Mouse (Mus musculus) ES-E14 (cell line): Measurements from ENCODE around the gene Ece2. TPM values are rescaled to one million over a fixed set of nuclear protein-coding genes. Genes with fewer than 3 reads are reported as not detected.

Source experiments
- DNase-seq: peaks from one replicate; pipeline ENCODE4 v3.0.0-alpha.2; 2013; ENCODE audit warnings: low read depth, low spot score
- H3K27ac ChIP-seq: 2 replicates; pipeline ENCODE4 v1.5.1; 2012; ENCODE audit warnings: low read depth, mild to moderate bottlenecking, low read length, moderate library complexity, mixed read lengths; ENCODE audit not compliant: poor library complexity, insufficient read depth, severe bottlenecking
- H3K36me3 ChIP-seq: 2 replicates; pipeline ENCODE4 v1.6.1; 2012; ENCODE audit warnings: mild to moderate bottlenecking, low read length, moderate library complexity, mixed read lengths; ENCODE audit not compliant: control insufficient read depth, poor library complexity, insufficient read depth, severe bottlenecking
- H3K4me1 ChIP-seq, 2 experiments: fragments of 150-350 bp in 1 of 2; sonication (generic) in 1 of 2; 2 replicates each; pipeline ENCODE4 v1.6.1; 2012; ENCODE audit warnings: low read length in 2 of 2, mild to moderate bottlenecking in 1 of 2, mixed read lengths in 1 of 2; ENCODE audit not compliant: control insufficient read depth in 2 of 2, insufficient read depth in 2 of 2, poor library complexity in 1 of 2
- H3K4me3 ChIP-seq, 2 experiments: fragments of 150-350 bp in 1 of 2; sonication (generic) in 1 of 2; 2 replicates each; pipeline ENCODE4 v1.5.1; 2012; ENCODE audit warnings: low read length in 2 of 2, low read depth in 1 of 2, mild to moderate bottlenecking in 1 of 2, mixed read lengths in 1 of 2; ENCODE audit not compliant: insufficient read depth in 1 of 2, poor library complexity in 1 of 2, severe bottlenecking in 1 of 2
- H3K9ac ChIP-seq: 2 replicates; pipeline ENCODE4 v1.6.1; 2012; ENCODE audit warnings: low read depth, mild to moderate bottlenecking, low read length, mixed read lengths; ENCODE audit not compliant: poor library complexity, insufficient read depth, severe bottlenecking
- H3K9me3 ChIP-seq: fragments of 150-350 bp; sonication (generic); 2 replicates; pipeline ENCODE4 v1.6.1; 2012; ENCODE audit warnings: low read depth, mild to moderate bottlenecking, low read length; ENCODE audit not compliant: control insufficient read depth, insufficient read depth
- CHD2 ChIP-seq: IDR thresholded peaks from 2 replicates; pipeline ENCODE4 v1.6.1; 2014; ENCODE audit warnings: mild to moderate bottlenecking, low read depth, low read length, inconsistent platforms
- HCFC1 ChIP-seq: IDR thresholded peaks from 2 replicates; pipeline ENCODE4 v1.6.1; 2012; ENCODE audit warnings: low read length, inconsistent platforms, borderline replicate concordance; ENCODE audit not compliant: insufficient read depth
- MAFK ChIP-seq: IDR thresholded peaks from 2 replicates; pipeline ENCODE4 v1.6.1; 2014; ENCODE audit warnings: mild to moderate bottlenecking, low read depth, low read length, inconsistent platforms; ENCODE audit not compliant: insufficient read depth
- ZC3H11A ChIP-seq: IDR thresholded peaks from 2 replicates; pipeline ENCODE4 v1.6.1; 2012; ENCODE audit warnings: low read depth, mild to moderate bottlenecking, inconsistent platforms, low read length, borderline replicate concordance
- ZNF384 ChIP-seq: IDR thresholded peaks from 2 replicates; pipeline ENCODE4 v1.6.1; 2012; ENCODE audit warnings: low read depth, low read length, inconsistent platforms
- in situ Hi-C, 2 experiments: fragments of 600-800 bp; cut with MboI; formaldehyde crosslinking; loops; one replicate each; pipeline ENCODE4 v1.15.1; 2025; ENCODE audit warnings: low sequenced_read_pairs in 2 of 2, inconsistent platforms in 1 of 2; ENCODE audit not compliant: unreplicated experiment in 2 of 2
- total RNA-seq: library from RNA; depleted of rRNA; stranded (reverse); fragments of 300-350 nt; gene quantifications from 2 replicates; pipeline ENCODE4 v1.2.3, GENCODE M21; 2012

Gene Ece2
- total RNA-seq, 1 experiment, result 6.7 TPM

DNA sequence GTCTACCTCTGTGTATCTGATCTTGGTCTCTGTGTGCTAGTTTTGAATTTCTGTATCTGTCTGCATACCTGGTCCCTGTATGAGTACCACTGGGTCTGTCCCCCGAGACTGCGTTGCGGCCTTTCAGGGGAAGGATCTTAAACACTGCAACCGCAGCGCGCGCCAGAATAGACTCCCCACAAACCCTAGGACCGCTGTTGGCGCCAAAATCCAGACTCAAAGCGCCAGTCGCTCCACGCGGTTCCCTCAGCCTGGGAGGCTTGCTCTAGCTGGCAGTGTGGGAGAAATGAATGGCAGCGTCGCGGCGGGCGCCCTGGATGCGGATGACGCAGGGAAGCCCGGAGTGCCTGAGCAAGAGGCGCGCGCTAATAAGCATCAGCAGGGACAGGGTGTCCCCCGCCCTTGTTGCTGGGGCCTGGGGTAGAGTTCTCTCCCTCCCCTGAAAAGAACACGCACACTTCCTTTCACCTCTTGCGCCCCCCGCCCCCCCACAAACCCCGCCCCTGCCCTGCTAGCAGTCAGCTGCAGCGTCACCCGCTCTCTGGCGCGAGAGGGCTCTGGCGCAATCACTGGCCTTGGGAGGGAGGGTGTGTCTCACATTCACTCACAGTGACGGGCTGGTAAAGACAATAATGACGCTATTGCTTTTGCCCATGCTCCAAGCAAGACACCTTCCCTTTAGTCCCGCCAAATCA lies 7.5 kb upstream of the Ece2 start:
- Histone ChIP-seq H3K27ac (no peak overlapping the region), H3K36me3 (peaks cover 3% of the 10 kb centered on the region; the same call in 1 of the 2 replicates), H3K9ac (peak overlapping the region; percentile 80), H3K9me3 (no peaks in the 10 kb centered on the region), H3K4me1 (peaks cover 0 to 4% of the 10 kb centered on the region in 2 experiments; a peak in 1 of 4 replicates), H3K4me3 (peak overlapping the region; percentile 81 to 93)
- TF ChIP-seq HCFC1 (0 out of 2 replicates have a peak, but pooled peaks have one; percentile 16), ZC3H11A (no peak)
- no peak for DNase-seq
- in situ Hi-C loops, result no loop called here

DNA sequence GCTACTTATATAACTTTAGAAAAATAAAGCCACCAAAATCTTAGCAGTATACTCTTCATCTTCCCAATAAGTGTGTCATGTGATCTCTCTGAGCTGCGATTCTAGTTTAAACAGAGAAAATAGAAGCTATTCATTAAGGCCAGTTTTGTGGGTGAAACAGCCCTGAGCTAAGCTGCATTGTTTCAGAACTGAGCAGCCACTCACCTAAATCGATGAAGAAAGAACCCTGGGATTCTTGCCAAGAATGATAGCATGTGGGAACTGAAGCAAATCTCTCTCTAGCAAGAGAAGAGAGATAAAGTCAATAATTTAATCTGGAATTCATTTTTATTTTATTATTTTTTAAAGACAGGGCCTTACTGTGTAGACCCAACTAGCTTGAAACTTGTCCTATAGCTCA lies 6.4 kb upstream of the Ece2 start:
- H3K4me3 ChIP-seq, result no peak overlapping the region
- DNase-seq, result no peak
- H3K36me3 ChIP-seq, result no peaks in the 10 kb centered on the region
- H3K9me3 ChIP-seq, result no peaks in the 10 kb centered on the region
- in situ Hi-C loops, result no loop called here
- peaks cover 0 to 4% of the 10 kb centered on the region in 2 experiments; a peak in 1 of 4 replicates for H3K4me1 ChIP-seq
- H3K27ac ChIP-seq, result no peak overlapping the region
- TF ChIP-seq ZNF384, result no peak
- no peak for TF ChIP-seq ZC3H11A
- no peak for TF ChIP-seq MAFK
- TF ChIP-seq CHD2, result no peak
- TF ChIP-seq HCFC1, result no peak
- no peak overlapping the region for H3K9ac ChIP-seq

DNA sequence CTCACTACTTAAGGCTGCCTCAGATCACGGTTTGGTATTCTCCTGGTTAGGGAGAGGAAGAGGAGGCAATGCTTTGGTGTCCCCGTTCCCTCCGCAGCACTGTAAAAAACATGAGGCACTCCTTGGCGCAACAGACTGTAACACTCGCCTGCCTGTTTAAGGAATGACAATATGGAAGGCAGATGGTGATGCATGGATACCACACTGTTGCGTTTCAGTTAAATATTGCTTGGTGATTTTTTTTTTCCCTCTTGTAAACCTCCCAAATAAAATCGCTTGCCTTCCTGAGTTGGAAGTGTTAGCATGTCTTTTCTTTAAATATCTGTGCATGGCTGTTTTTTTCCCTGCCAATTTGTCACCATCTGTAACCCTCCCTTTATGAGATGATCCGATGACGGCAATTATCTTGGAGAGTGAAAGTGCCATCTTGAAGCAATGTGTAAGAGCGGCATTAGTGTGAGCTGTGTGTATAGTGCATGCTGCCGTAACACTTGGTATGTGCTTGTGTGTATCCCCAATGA lies 697 bp upstream of the Ece2 start:
- Histone ChIP-seq H3K27ac (no peak overlapping the region), H3K9me3 (no peaks in the 10 kb centered on the region), H3K9ac (no peak overlapping the region), H3K4me1 (no peaks in the 10 kb centered on the region; a peak in 1 of 4 replicates), H3K4me3 (no peak overlapping the region), H3K36me3 (no peaks in the 10 kb centered on the region; the same call in 1 of the 2 replicates)
- DNase-seq, result no peak
- in situ Hi-C loops, result no loop called here
- TF ChIP-seq ZNF384, result no peak

DNA sequence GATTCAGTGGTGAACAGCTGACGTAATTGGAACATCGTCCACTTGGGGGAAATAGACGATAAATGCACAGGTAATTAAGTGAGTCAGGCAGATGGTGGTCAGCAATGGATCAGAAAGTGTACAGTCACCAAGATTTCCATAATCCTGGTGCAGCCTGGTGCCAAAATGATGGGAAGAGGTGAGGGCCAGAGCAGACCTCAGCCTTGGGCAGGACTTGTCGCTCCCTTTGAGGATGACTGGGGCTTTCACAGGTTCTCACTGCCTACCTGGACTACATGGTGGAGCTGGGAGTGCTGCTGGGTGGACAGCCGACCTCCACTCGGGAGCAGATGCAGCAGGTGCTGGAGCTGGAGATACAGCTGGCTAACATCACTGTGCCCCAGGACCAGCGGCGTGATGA lies 7.8 kb downstream of the Ece2 start:
- H3K4me3 ChIP-seq, result no peak overlapping the region
- TF ChIP-seq MAFK (no peak), CHD2 (no peak), ZNF384 (no peak), ZC3H11A (no peak), HCFC1 (no peak)
- H3K27ac ChIP-seq, result no peak overlapping the region
- no peaks in the 10 kb centered on the region; the same call in 1 of the 2 replicates for H3K36me3 ChIP-seq
- in situ Hi-C loops, result no loop called here
- no peak for DNase-seq
- no peaks in the 10 kb centered on the region for H3K4me1 ChIP-seq
- H3K9me3 ChIP-seq, result no peaks in the 10 kb centered on the region
- no peak overlapping the region for H3K9ac ChIP-seq

DNA sequence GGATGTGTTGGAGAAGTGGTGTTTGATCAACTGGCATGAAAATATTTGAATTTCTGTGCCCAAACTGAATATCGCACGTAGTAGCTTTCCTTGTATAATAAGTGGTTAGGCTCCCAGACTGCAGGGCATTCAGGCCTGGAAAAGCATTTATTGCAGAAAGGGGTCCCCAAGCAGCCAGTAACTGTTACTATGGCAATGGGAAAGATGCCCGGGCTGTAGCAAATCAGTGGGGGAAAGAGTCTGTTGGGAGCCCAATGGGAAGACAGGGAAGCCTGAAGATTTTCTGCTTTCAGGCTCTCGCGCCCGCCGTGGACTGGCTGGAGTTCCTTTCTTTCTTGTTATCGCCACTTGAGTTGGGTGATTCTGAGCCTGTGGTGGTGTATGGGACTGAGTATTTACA lies 8.7 kb downstream of the Ece2 start:
- TF ChIP-seq CHD2 (no peak), ZNF384 (no peak), HCFC1 (no peak), MAFK (no peak), ZC3H11A (no peak)
- DNase-seq, result no peak
- H3K27ac ChIP-seq, result no peak overlapping the region
- no peak overlapping the region for H3K4me3 ChIP-seq
- no peaks in the 10 kb centered on the region for H3K36me3 ChIP-seq
- no peaks in the 10 kb centered on the region for H3K9me3 ChIP-seq
- H3K9ac ChIP-seq, result no peak overlapping the region
- no peaks in the 10 kb centered on the region for H3K4me1 ChIP-seq
- in situ Hi-C loops, result no loop called here
